Mouse (Mus musculus) kidney, embryonic 15.5 days (tissue): Measurements from ENCODE around the gene Smarcd3. TPM values are rescaled to one million over a fixed set of nuclear protein-coding genes. Genes with fewer than 3 reads are reported as not detected.

ENCODE experiments used
- ATAC-seq: fragments of 200-750 bp; cut with Nextera tagmentation; replicated peaks from 2 replicates; pipeline ENCODE4 v1.8.0; 2017; ENCODE audit warnings: moderate TSS enrichment; ENCODE audit not compliant: low FRiP score
- H3K27ac ChIP-seq: fragments of 300-500 bp; sonication (generic); 2 replicates; pipeline ENCODE4 v1.5.1; 2015; ENCODE audit warnings: mild to moderate bottlenecking, inconsistent platforms
- H3K27me3 ChIP-seq: fragments of 300-500 bp; sonication (generic); 2 replicates; pipeline ENCODE4 v1.6.1; 2015; ENCODE audit warnings: inconsistent platforms
- H3K36me3 ChIP-seq: fragments of 300-500 bp; sonication (generic); 2 replicates; pipeline ENCODE4 v1.6.1; 2015; ENCODE audit warnings: inconsistent platforms
- H3K4me1 ChIP-seq: fragments of 300-500 bp; sonication (generic); 2 replicates; pipeline ENCODE4 v1.6.1; 2015; ENCODE audit warnings: inconsistent platforms
- H3K4me2 ChIP-seq: fragments of 300-500 bp; sonication (generic); 2 replicates; pipeline ENCODE4 v1.6.1; 2015; ENCODE audit warnings: moderate library complexity, mild to moderate bottlenecking, inconsistent platforms
- H3K4me3 ChIP-seq: fragments of 300-500 bp; sonication (generic); replicated peaks from 2 replicates; pipeline ENCODE4 v1.5.1; 2015; ENCODE audit warnings: mild to moderate bottlenecking, inconsistent platforms
- H3K9ac ChIP-seq: fragments of 300-500 bp; sonication (generic); 2 replicates; pipeline ENCODE4 v1.6.1; 2015; ENCODE audit warnings: mild to moderate bottlenecking, inconsistent platforms
- H3K9me3 ChIP-seq: fragments of 300-500 bp; sonication (generic); replicated peaks from 2 replicates; pipeline ENCODE4 v1.6.1; 2016; ENCODE audit warnings: inconsistent platforms
- WGBS: fragments of 180-500 bp; shearing (Covaris S2); methylation state at CpG from one replicate; pipeline ENCODE4 v1.1.7; 2015; ENCODE audit warnings: mixed read lengths; 5-methylcytosine and 5-hydroxymethylcytosine counted together
- polyA plus RNA-seq: library from polyadenylated mRNA; unstranded; fragments of >200 nt; fragmentation: Nextera tagmentation; extraction: Ambion mirVana; gene quantifications from 2 replicates; pipeline ENCODE4 v1.2.1, GENCODE M21; 2015

Smarcd3 gene
- polyA plus RNA-seq: 26.5 and 33.4 TPM in 2 replicates

DNA sequence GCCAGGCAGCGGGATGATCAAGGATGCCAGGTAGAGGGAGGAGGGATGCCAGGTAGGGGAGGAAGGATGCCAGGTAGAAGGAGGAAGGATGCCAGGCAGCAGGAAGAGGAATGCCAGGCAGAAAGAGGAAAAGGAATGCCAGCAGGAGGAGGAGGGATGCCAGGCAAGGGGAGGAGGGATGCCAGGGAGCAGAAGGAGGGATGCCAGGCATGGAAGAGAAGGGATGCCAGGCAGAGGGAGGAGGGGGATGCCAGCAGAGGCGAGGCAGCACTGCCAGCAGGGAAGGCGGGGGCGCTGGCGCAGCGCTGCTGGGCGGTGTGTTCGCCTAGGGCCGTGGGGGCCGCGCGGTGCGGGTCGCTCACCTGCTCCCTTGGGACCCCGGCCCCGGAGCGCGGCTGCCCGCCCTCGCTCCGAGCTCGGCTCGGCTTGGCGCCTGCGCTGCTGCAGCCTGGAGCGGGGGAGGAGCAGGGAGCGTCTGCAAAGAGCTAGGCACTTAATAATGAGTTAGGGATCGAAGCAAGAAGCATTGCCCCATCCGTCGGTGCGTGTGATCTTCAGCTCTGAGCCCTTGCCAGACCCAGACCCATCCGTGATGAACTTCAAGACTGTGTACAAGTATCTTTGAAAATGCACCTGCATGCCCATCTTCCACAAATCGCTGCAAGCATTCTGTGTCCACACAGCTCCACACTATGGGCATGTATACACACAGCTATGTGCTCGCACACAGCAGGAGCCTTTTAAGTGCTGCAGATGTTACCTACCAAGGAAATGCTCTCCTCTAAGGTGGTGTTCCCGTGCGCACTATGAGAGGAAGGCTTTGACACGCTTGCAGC, at the start of gene Smarcd3:
Gene Smarcd3, minus strand, starts transcription at position 426 of the 836 bp plus-strand sequence.
- peak; percentile 76 for ATAC-seq
- H3K4me2 ChIP-seq: peak within 1 kb of the TSS; percentile 88

DNA sequence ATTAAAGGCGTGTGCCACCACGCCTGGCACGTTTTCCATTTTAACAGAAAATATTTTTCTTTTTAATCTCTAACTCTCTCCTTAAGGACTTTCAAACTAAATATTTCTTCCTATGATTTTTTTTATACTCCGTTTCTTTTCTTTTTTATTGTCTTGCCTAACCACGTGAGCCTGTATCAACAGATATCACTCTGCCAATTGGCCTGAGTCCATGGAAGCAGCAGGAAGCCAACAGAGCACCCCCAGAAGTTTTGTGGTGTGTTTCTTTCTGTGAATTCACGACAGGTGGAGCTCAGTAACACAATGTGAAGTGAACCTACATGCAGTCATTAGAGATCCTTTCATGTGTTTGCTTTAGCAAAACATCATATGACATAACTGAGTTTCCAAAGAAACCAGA, 37.2 kb upstream of the Smarcd3 start:
- no peaks in the 10 kb centered on the region for H3K36me3 ChIP-seq
- no peak for ATAC-seq
- no peaks in the 10 kb centered on the region for H3K27me3 ChIP-seq
- H3K4me1 ChIP-seq: no peaks in the 10 kb centered on the region
- H3K4me3 ChIP-seq: no peak overlapping the region
- no peak overlapping the region for H3K4me2 ChIP-seq
- no peak overlapping the region for H3K9ac ChIP-seq
- no peak overlapping the region for H3K27ac ChIP-seq
- WGBS: 82% methylated on average over 6 of the region's 6 CpGs
- H3K9me3 ChIP-seq: no peaks in the 10 kb centered on the region

More for the DNA sequence above, at the start of gene Smarcd3:
- Histone ChIP-seq H3K27me3 (peaks cover 36% of the 10 kb centered on the region), H3K27ac (no peak within 1 kb of the TSS), H3K9ac (peak within 1 kb of the TSS; percentile 49), H3K4me1 (peaks cover 29% of the 10 kb centered on the region), H3K9me3 (no peaks in the 10 kb centered on the region), H3K36me3 (no peaks in the 10 kb centered on the region), H3K4me3 (peak within 1 kb of the TSS; percentile 59)
- WGBS: 2% methylated on average over 36 of the region's 37 CpGs

DNA sequence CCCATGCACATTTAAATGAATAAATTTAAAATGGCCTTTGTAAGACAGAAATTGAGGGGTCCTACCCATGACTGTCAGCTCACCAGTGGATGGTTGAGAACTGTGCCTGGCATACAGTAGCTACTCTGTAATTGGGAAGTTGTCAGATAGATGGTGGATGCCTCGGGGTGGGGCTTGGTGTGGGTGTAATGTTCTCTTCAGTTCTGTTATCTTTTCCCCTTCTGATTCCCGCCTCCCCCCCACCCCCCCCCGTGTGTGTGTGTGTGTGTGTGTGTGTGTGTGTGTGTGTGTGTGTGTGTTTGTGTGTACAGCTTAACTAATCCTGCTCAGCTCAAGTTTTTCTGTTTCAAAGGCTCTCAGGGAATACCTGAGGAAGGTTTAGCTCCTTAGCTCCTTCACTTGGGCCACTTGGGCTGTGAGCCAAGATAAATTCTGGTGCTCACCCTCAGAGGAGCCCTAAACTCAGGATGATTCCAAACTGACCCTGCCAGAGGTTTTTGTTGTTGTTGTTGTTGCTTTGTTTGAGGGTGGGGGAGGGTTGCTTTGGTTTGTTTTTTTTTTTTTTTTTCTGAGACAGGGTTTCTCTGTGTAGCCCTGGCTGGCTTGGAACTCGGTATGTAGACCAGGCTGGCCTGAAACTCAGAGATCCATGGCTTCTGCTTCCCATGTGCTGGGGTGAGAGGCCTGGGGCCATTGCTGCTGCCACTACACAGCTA, 35.7 kb upstream of the Smarcd3 start:
- Histone ChIP-seq H3K9me3 (no peaks in the 10 kb centered on the region), H3K4me2 (no peak overlapping the region), H3K27ac (no peak overlapping the region), H3K36me3 (no peaks in the 10 kb centered on the region), H3K4me1 (no peaks in the 10 kb centered on the region), H3K27me3 (no peaks in the 10 kb centered on the region), H3K4me3 (no peak overlapping the region), H3K9ac (no peak overlapping the region)
- ATAC-seq: no peak
- 79% methylated on average over 3 of the region's 4 CpGs for WGBS

DNA sequence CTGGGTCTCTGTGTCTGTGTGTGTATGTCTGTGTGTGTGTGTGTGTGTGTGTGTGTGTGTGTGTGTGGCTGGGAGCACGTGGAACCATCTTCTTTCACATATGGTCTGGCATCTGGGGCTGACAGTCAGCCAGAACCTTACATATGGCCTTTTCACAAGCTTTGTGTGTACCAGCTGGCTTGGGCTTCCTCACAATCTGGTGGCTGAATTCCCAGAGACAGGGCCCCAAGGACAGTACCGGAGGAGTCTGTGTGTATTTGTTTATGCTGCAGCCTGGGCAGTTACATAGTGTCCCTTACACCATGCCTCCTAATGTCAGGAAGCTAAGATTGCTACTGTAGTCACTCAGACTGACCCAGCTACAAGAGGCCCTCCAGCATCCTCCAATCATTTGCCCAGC, 32.9 kb upstream of the Smarcd3 start:
- no peak for ATAC-seq

GRCm38 (mm10) chr5:24654491-24654890, 30.3 kb upstream of the Smarcd3 start:
- no peaks in the 10 kb centered on the region for H3K9me3 ChIP-seq
- H3K36me3 ChIP-seq: no peaks in the 10 kb centered on the region
- WGBS: 82% methylated on average over 6 of the region's 6 CpGs
- no peaks in the 10 kb centered on the region; the same call in 1 of the 2 replicates for H3K27me3 ChIP-seq
- H3K4me3 ChIP-seq: no peak overlapping the region
- no peak overlapping the region for H3K4me2 ChIP-seq
- no peaks in the 10 kb centered on the region for H3K4me1 ChIP-seq
- ATAC-seq: no peak
- H3K27ac ChIP-seq: no peak overlapping the region
- no peak overlapping the region for H3K9ac ChIP-seq

More for the DNA sequence above, 32.9 kb upstream of the Smarcd3 start:
- H3K4me2 ChIP-seq: no peak overlapping the region
- no peak overlapping the region for H3K27ac ChIP-seq
- no peak overlapping the region for H3K9ac ChIP-seq
- no peaks in the 10 kb centered on the region for H3K36me3 ChIP-seq
- no peaks in the 10 kb centered on the region; the same call in 1 of the 2 replicates for H3K27me3 ChIP-seq
- H3K9me3 ChIP-seq: no peaks in the 10 kb centered on the region
- H3K4me1 ChIP-seq: no peaks in the 10 kb centered on the region
- no peak overlapping the region for H3K4me3 ChIP-seq
- WGBS: 47% methylated on average over 2 of the region's 2 CpGs

DNA sequence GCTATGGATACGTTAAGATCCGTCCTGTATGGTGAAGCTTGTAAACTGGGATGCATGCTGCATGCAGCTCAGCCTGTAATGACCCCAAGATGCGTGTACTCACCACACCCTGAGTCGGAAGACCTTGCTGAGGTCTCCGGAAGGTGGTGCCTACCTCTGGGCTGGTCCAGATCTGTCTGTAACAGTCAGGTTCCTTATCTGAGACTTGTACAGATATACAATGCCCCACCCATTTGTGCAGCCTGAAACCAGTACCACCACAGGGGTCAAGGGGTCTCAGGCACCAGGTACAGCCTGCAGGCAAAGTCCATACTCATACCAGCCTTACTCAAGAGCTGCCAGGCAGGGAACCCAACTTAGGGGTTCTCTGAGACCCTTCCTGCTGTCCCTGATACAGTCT, 28.6 kb upstream of the Smarcd3 start:
- Histone ChIP-seq H3K9me3 (no peaks in the 10 kb centered on the region), H3K9ac (no peak overlapping the region), H3K36me3 (no peaks in the 10 kb centered on the region), H3K4me1 (no peaks in the 10 kb centered on the region), H3K4me2 (no peak overlapping the region), H3K4me3 (no peak overlapping the region), H3K27ac (no peak overlapping the region), H3K27me3 (no peaks in the 10 kb centered on the region; the same call in 1 of the 2 replicates)
- 90% methylated on average over 5 of the region's 5 CpGs for WGBS
- ATAC-seq: no peak

GRCm38 (mm10) chr5:24651768-24652752, 27.8 kb upstream of the Smarcd3 start:
- H3K36me3 ChIP-seq: no peaks in the 10 kb centered on the region
- H3K4me3 ChIP-seq: no peak overlapping the region
- no peaks in the 10 kb centered on the region for H3K9me3 ChIP-seq
- no peaks in the 10 kb centered on the region for H3K4me1 ChIP-seq
- H3K9ac ChIP-seq: no peak overlapping the region
- ATAC-seq: peak; percentile 61
- H3K27me3 ChIP-seq: no peaks in the 10 kb centered on the region; the same call in 1 of the 2 replicates
- H3K27ac ChIP-seq: no peak overlapping the region
- 30% methylated on average over 25 of the region's 25 CpGs for WGBS
- no peak overlapping the region for H3K4me2 ChIP-seq

DNA sequence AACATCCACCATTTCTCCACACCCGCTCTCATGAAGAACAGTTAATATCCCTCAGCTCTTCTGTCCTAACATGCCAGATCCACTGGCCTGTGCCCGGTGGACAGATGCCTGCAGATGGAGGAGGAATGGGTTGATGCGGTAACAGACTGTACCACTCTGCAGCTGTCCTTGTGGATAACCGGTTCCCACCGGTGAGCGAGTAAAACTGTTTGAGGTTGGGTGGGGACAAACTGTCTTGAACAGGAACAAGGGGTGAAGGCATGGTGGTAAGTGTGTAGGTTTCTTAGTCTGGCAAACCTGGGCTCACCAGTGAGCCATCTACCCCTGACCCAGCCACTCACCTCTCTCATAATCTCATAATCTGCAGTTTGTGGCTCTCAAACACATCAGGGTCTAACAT, 27.1 kb upstream of the Smarcd3 start:
- no peak overlapping the region for H3K4me3 ChIP-seq

DNA sequence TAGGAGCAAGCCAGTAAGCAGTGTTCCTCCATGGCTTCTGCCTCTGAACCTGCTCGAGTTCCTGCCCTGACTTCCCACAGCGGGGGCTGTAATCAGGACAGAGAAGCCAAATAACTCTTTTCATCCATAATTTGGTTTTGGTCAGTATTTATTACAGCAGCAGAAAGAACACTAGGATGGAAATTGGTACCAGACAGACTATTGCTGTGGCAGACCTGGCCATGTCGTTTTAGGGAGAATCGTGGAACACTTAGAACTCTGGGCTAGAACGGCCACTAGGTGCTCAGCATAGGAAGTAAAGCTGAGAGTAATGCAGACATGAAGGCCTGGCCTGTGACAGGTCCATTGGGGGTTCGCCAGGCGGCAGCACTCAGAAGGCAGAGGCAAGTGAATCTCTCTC, 25.5 kb upstream of the Smarcd3 start:
- 75% methylated on average over 7 of the region's 7 CpGs for WGBS
- no peak overlapping the region for H3K4me2 ChIP-seq

More for the DNA sequence above, 27.1 kb upstream of the Smarcd3 start:
- Histone ChIP-seq H3K36me3 (no peaks in the 10 kb centered on the region), H3K4me1 (no peaks in the 10 kb centered on the region), H3K9me3 (no peaks in the 10 kb centered on the region), H3K27me3 (no peaks in the 10 kb centered on the region; the same call in 1 of the 2 replicates), H3K9ac (no peak overlapping the region), H3K27ac (no peak overlapping the region), H3K4me2 (no peak overlapping the region)
- WGBS: 84% methylated on average over 6 of the region's 6 CpGs
- ATAC-seq: no peak; the same call in 1 of the 2 replicates

GRCm38 (mm10) chr5:24649231-24649630, 25.0 kb upstream of the Smarcd3 start:
- H3K4me3 ChIP-seq: no peak overlapping the region
- no peaks in the 10 kb centered on the region for H3K36me3 ChIP-seq
- H3K9ac ChIP-seq: no peak overlapping the region
- H3K4me1 ChIP-seq: no peaks in the 10 kb centered on the region
- H3K4me2 ChIP-seq: no peak overlapping the region
- WGBS: 54% methylated on average over 4 of the region's 4 CpGs
- no peak for ATAC-seq
- no peaks in the 10 kb centered on the region for H3K9me3 ChIP-seq
- H3K27ac ChIP-seq: no peak overlapping the region
- H3K27me3 ChIP-seq: no peaks in the 10 kb centered on the region; the same call in 1 of the 2 replicates

More for the DNA sequence above, 25.5 kb upstream of the Smarcd3 start:
- Histone ChIP-seq H3K9me3 (no peaks in the 10 kb centered on the region), H3K27ac (no peak overlapping the region), H3K4me1 (no peaks in the 10 kb centered on the region), H3K27me3 (no peaks in the 10 kb centered on the region; the same call in 1 of the 2 replicates), H3K4me3 (no peak overlapping the region), H3K36me3 (no peaks in the 10 kb centered on the region), H3K9ac (no peak overlapping the region)
- no peak for ATAC-seq

GRCm38 (mm10) chr5:24645454-24645853, 21.2 kb upstream of the Smarcd3 start:
- H3K27ac ChIP-seq: no peak overlapping the region
- 96% methylated on average over 1 of the region's 1 CpGs for WGBS
- no peak overlapping the region for H3K9ac ChIP-seq
- H3K4me3 ChIP-seq: no peak overlapping the region
- no peak overlapping the region for H3K4me2 ChIP-seq
- no peaks in the 10 kb centered on the region for H3K9me3 ChIP-seq
- no peaks in the 10 kb centered on the region for H3K27me3 ChIP-seq
- ATAC-seq: no peak
- H3K4me1 ChIP-seq: no peaks in the 10 kb centered on the region
- H3K36me3 ChIP-seq: no peaks in the 10 kb centered on the region
